Mouse (Mus musculus) lung, postnatal 0 days (tissue): ENCODE results near the gene Cyb5r2.

Experiments
- CTCF ChIP-seq: IDR thresholded peaks from 2 replicates; pipeline ENCODE4 v1.5.1; 2016; ENCODE audit warnings: antibody characterized with exemption, mild to moderate bottlenecking
- EP300 ChIP-seq: IDR thresholded peaks from 2 replicates; pipeline ENCODE4 v1.6.1; 2016; ENCODE audit warnings: antibody characterized with exemption, mild to moderate bottlenecking, control low read depth

GRCm38 (mm10) chr7:107796500-107796899 lies 38.7 kb upstream of the Cyb5r2 start:
- no peak for TF ChIP-seq EP300
- TF ChIP-seq CTCF, result no peak
